Mouse (Mus musculus) thymus, adult 2 months (tissue): ENCODE measurements around the gene Kcnh1.

ENCODE experiments used
- CTCF ChIP-seq: fragments of 200-500 bp; IDR thresholded peaks from 2 replicates; pipeline ENCODE4 v1.5.1; 2012; ENCODE audit warnings: mild to moderate bottlenecking, control low read depth, low read length, moderate library complexity, borderline replicate concordance; ENCODE audit not compliant: control insufficient read depth, poor library complexity, insufficient read depth; ENCODE audit errors: extremely low read depth
- POLR2A ChIP-seq: fragments of 200-500 bp; IDR thresholded peaks from 2 replicates; pipeline ENCODE4 v1.6.1; 2012; ENCODE audit warnings: mild to moderate bottlenecking, low read length, control low read depth, moderate library complexity; ENCODE audit not compliant: control insufficient read depth, poor library complexity, insufficient read depth; ENCODE audit errors: extremely low read depth

- TF ChIP-seq POLR2A (no peak), CTCF (no peak)
Measured at GRCm38 (mm10) chr1:192293391-192293790, 102.8 kb downstream of the Kcnh1 start.
